Mouse (Mus musculus): ENCODE results near the gene Pgbd1.

DNA sequence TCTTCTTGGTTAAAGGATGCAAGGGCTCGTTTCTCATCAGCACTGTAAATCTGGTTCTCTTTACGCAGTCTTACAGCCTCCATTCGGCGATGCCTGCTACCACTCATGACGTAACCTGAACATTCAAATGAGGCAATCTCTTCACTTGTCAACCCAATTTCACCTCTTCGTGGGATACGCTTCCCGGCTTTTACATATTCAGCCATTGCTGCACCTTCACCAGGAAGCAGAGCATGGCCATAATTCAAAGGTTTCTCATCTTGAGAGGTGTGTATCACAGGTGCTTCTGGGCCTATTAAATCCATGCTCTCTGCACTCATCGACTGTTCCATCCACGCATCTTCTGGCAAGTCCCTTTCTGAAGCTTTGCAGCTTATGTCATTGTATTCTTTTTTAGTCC, 26.5 kb upstream of the Pgbd1 start:
- TF ChIP-seq CTCF (IDR thresholded peaks at IDR 0.05; ENCODE audit: extremely low read depth, insufficient read depth, insufficient read length, insufficient replicate concordance) (no peak), POLR2A (IDR thresholded peaks at IDR 0.05; ENCODE audit: low read depth, low read length) (no peak)
